Mouse (Mus musculus) cerebellum, adult 2 months (tissue): ENCODE measurements at regions not wholly inside any gene's neighbourhood (a gene's known extent, or its start where the extent isn't known, plus 50 kb on each side); places are given as distances from the start of the nearest gene placed in this dataset.

Experiments used
- CTCF ChIP-seq: fragments of 200-500 bp; IDR thresholded peaks from 2 replicates; pipeline ENCODE4 v1.5.1; 2011; ENCODE audit warnings: low read depth, mild to moderate bottlenecking, control low read depth, low read length, moderate library complexity, borderline replicate concordance; ENCODE audit not compliant: insufficient read depth
- POLR2A ChIP-seq: fragments of 200-500 bp; IDR thresholded peaks from 2 replicates; pipeline ENCODE4 v1.6.1; 2011; ENCODE audit warnings: low read length, control low read depth, borderline replicate concordance; ENCODE audit not compliant: insufficient read depth

DNA sequence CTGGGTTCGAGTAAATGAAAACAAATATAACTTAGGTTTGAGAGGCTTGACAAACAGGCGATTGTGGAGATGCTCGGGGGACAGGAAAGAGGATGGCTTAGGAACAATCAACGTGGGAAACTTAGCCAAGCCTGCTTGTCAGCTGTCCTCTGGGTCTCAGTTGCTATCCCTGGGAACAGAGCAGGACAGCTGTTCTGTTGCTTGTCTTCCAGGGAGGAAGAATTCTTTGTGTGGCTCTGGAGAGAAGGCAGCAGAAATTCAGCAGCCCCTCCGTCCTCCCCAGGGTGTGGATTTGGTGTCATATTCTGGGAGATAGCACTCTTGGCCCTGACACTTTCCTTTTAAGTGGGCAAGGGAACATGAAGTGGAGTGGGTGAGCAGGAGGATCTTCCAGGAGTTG lies 98.1 kb upstream of the Foxd3 start:
- TF ChIP-seq POLR2A: no peak
- TF ChIP-seq CTCF: no peak
